Mouse (Mus musculus): ENCODE results near the gene Plekhh3. TPM values are rescaled to one million over a fixed set of nuclear protein-coding genes. Genes with fewer than 3 reads are reported as not detected.
"Not testable (repeated sequence)": the region's sequence is repeated elsewhere in the genome, so short reads cannot be mapped to it uniquely, and the experiment has no call there.

The Plekhh3 gene
- total RNA-seq, 2 experiments from 2014 or later, result 15.0 to 15.3 TPM

DNA sequence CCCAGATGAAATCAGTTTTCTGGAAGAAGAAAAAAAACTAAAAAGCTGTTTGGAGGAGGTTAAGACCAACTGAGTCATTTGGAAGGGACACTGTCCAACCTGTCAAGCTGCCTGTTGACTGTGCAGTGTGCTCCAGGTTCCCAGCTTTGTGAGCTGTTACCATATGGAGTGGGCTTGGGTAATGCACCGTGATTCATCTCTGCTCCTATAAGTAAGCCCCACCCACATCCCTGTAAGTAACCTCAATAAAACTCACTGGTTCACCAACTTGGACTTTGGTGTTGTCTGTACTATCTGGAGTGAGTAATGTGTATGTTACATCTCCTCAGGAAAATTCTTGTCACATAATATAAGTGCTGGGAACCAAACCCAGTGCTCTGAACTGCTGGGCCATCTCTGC lies 18.3 kb downstream of the Plekhh3 start:
- no peak for DNase-seq (ENCODE audit: low spot score in 2 of 2)

GRCm38 (mm10) chr11:101151063-101151462 lies 20.1 kb downstream of the Plekhh3 start:
- DNase-seq (ENCODE audit: low spot score in 2 of 2), result no peak

DNA sequence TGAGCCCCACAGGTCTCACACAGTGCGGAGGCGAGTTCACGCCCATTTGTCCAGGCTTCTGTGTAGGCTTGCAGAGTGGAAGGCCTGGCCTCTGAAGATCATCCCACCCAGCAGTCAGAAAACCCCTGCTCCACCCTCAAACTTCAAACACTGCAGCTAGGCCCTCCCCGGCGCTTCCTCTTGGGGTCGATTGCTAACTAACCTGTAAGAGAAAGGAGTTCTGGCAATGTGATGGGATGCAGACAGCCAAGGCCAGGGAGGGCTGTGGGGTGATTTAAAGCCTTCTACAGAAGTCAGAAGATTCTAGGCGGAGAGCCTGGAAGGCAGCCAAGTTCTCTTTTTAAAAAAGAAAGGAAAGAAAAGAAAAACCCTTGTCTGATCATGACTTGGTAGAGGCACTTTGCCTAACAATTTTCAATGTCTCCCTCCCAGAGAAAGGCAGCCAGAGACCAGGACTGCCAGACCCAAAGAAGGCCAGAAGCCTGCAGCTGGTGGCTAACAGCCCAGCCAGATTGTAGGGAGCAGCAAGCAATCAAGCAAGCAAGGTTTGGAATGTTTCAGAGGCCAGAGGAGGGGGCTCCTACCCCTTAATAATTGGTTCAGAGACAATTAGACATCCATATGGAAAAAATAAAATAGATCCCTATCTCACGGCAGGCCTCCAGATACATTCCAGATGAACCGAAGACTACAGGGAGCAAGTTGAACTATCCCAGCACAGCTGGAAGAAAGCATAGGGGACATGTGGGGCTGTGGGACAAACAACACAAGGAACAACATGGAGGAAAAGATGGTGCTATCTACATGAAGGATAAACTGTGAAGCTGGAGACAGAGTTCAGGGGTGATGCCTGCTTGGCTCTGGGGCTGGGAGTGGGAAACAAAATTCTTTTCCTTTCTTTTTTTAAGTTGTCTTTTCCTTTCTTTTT lies 21.7 kb downstream of the Plekhh3 start:
- no peak for DNase-seq (ENCODE audit: low spot score in 2 of 2)

GRCm38 (mm10) chr11:101148751-101149150 lies 22.4 kb downstream of the Plekhh3 start:
- DNase-seq (ENCODE audit: low spot score in 2 of 2), result no peak

GRCm38 (mm10) chr11:101146377-101146776 lies 24.8 kb downstream of the Plekhh3 start:
- DNase-seq (ENCODE audit: low spot score in 2 of 2), result no peak

DNA sequence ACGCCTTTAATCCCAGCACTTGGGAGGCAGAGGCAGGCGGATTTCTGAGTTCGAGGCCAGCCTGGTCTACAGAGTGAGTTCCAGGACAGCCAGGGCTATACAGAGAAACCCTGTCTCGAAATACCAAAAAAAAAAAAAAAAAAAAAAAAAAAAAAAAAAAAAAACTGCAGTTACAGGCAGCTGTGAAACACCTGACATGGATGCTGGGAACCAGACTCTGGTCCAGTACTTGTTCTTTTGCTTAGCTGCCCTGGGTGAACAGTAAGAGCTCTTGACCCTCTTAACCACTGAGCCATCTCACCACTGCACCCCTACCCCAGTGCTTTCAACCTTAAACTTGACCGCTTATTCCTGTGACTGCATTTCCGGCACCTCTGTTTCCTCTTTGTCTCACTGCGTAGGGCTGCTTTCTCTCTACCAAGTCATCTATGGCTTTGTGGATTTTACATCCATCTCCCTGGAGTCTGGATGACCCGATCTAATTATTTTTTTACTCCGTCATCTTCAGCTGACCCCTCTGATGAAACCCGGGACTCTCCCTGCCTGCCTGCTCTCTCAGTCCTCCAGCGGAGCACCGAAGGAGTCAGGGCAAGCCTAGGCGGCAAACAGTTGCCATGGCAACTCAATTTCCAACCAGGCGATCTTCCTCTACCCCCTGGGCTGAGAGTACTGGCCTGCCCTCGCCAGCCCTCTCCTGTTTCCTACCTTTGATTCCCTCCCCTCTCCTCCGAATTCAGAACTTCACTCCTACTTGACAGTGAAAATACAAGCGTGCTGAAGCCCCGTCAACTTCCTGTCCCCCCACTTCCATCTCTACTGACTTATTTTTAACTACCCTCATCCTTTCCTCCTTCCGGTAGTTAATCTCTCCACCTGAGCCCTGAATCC lies 27.6 kb downstream of the Plekhh3 start:
- DNase-seq (ENCODE audit: low spot score in 2 of 2), result peak in 1 of 2 experiments; percentile 63

DNA sequence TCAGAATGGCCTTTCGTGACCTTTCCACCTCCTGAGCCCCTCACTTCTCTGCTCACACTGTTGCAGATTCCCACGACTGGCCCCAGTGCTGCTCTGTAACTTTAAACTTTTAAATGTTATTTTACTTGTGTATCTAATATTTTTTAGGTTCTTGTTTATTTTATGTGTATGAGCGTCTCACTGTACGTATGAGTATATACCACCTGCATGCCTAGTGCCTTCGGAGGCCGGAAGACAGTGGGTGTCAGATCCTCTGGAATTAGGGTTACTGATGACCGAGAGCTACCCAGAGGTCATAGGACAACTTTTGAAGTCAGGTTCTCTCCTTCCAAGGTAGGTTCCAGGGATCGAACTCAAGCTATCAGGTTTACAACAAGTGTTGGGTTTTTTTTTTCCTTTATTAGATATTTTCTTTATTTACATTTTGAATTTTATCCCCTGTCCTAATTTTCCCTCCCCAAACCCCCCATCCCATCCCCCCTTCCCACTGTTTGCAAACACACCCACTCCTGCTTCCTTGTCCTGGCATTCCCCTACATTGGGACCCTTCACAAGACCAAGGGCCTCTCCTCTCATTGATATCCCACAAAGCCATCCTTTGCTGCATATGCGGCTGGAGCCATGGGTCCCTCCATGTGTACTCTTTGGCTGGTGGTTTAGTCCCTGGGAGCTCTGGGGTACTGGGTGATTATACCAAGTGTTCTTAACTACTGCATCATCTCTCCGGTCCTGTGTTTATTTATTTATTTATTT lies 28.8 kb downstream of the Plekhh3 start:
- DNase-seq (ENCODE audit: low spot score in 2 of 2), result no peak

DNA sequence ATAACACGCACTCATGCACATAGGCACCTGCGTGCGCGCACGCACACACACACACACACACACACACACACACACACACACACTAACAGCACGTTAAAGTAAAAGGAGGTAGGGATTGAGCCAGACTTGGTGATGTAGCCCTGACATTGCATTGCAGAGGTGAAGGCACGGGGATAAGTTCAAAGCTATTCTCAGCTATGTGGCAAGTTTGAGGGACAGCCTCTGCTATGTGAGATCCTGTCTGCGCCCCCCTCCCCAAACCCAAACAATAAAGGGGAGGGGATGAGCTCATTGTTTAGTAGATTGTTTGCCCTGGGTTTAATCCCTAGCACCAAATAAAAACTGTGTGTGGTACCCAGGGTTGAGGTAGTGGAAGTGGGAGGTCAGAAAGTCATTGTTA lies 30.1 kb downstream of the Plekhh3 start:
- DNase-seq (ENCODE audit: low spot score in 2 of 2), result no peak

GRCm38 (mm10) chr11:101140164-101140819 lies 30.9 kb downstream of the Plekhh3 start:
- no peak for DNase-seq (ENCODE audit: low spot score in 2 of 2)

GRCm38 (mm10) chr11:101138536-101139181 lies 32.5 kb downstream of the Plekhh3 start:
- no peak for DNase-seq (ENCODE audit: low spot score in 2 of 2)

- no peak for DNase-seq (ENCODE audit: low spot score in 2 of 2)
These were observed 34.2 kb downstream of the Plekhh3 start for GRCm38 (mm10) chr11:101137000-101137399.

DNA sequence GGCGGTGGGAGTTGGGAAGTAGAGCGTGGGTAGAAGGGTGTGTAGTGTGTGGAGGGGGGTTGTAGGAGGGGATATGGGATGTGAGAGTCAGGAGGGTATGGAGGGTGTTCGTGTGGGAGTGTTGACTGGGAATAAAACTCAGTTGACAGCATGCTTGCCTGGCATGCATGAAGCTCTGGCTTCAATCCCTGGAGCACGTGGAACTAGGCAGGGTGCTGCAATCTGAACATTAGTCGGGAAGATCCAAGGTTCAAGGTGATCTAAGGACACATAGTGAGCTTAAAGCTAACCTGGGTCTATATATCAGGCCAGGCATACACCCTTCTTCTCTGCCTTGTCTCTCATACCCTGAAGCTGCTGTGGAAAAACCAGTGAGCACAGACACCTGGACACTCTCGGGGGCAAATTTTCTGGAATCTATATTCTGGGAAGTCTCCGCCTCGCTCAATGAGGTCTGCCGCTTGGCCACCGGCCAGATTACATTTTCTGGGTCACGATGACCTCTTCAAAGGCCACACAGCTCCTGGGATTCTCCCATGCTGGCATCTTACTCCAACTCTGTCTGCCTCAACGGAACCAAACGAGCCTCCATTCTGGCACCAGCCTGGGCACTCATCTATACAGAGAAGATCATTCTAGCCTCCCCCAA lies 36.8 kb downstream of the Plekhh3 start:
- peak in 1 of 2 experiments; percentile 45 for DNase-seq (ENCODE audit: low spot score in 2 of 2)

- DNase-seq (ENCODE audit: low spot score in 2 of 2), result no peak
These were observed 38.1 kb downstream of the Plekhh3 start for GRCm38 (mm10) chr11:101133037-101133436.

DNA sequence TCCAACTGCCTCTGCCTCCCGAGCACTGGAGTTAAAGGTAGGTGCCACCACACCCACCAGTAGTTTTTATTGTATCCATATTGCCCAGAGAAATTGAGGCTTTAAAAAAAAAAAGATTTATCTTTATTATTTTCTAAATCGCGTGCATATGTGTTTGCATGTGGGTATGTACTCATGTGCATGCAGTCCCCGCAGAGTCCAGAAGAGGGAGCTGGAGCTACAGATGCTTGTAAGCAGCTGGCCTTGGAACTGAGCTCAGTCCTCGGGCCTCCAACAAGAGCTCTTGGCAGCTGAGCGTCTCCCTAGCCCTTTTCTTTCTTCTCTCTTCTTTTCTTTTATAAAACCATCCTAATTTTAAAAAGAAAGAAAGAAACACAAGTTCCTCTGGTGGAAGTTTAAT lies 39.5 kb downstream of the Plekhh3 start:
- DNase-seq (ENCODE audit: low spot score in 2 of 2), result no peak

DNA sequence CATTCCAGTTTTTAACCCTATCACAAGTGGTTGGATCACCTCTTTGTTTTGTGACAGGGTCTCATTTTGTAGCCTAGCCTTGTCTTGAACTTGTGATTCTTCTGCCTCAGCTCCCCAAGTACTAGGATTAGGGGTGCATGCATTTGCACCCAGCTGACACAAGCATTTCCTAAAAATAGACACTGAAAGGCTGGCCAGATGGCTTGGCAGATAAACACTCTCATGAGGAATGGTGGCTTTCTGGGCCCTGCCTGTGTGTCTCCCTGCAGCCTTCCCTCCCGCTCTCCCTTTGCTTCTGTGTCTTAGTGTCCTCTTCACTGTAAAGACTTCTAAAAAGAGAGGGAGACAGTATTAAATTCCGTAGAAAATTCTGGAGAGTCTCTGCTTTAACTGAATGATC lies 40.0 kb downstream of the Plekhh3 start:
- DNase-seq (ENCODE audit: low spot score in 2 of 2), result peak in 1 of 2 experiments; percentile 50

- DNase-seq (ENCODE audit: low spot score in 2 of 2), result no peak
These were observed 40.9 kb downstream of the Plekhh3 start for GRCm38 (mm10) chr11:101130056-101130756.

GRCm38 (mm10) chr11:101128996-101129577 lies 42.1 kb downstream of the Plekhh3 start:
- no peak for DNase-seq (ENCODE audit: low spot score in 2 of 2)

DNA sequence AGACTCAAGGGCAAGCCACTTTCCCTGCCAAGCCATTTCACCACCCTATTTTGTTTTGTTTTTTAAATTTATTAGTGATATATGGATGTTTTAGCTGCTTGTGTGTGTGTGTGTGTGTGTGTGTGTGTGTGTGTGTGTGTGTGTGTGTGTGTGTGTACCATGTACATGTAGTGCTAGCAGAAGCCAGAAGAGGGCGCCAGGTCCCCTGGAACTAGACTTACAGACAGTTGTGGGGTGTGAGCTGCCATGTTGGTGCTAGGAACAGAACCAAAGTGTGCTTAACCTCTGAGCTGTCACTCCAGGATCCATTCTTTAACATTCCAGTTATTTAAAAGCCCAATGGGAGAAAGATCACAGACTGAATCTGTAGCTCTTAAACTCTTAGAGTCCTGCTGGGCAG lies 44.1 kb downstream of the Plekhh3 start:
- DNase-seq (ENCODE audit: low spot score in 2 of 2), result no peak

- DNase-seq (ENCODE audit: low spot score in 2 of 2), result not testable (repeated sequence)
These were observed 46.1 kb downstream of the Plekhh3 start for GRCm38 (mm10) chr11:101125008-101125407.
